Mouse (Mus musculus) embryo, embryonic 11 days (tissue): ENCODE results near the gene St13.
A peak's percentile ranks its signal among the peaks of the same experiment; 100 is the strongest.

ENCODE experiments used
- DNase-seq: peaks from one replicate; pipeline ENCODE4 v3.0.0-alpha.2; 2015

St13 gene

DNA sequence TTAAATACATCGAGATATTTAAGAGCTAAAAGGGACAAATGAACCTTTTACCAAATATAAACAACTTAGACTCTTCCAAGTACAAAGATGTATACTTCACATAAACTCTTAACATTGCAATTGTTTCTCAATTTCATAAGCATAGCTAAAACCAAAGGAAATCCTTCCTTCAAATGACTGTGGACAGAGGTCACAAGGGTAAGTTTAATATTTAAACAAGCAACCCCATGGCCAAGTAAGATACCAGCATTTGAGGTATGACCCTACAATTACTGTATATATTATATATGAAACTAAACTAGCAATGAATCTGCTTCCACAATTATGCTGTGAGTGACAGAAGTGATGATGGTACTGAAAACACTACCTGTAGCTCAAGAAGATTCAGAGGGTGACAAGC lies 35.6 kb downstream of the St13 start:
- DNase-seq: no peak

GRCm38 (mm10) chr15:81362501-81362900 lies 37.4 kb downstream of the St13 start:
- DNase-seq: no peak

GRCm38 (mm10) chr15:81361417-81362015 lies 38.4 kb downstream of the St13 start:
- no peak for DNase-seq

DNA sequence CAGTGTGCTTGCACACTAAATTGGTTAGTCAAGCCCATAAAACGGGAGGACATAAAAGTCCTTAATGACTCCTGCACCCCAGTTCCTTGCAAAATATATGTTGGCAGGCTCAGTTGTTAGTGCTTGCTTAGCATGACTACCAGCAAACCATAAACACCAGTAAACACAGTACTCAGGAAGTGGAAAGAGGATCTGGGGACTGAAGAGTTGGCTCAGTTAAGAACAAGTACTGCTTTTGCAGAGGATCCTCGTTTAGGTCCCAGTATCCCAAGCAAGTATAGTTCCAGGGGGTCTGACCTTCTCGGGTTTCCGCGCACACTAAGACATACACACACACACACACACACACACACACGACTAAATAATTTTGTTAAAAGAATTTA lies 38.9 kb downstream of the St13 start:
- no peak for DNase-seq

DNA sequence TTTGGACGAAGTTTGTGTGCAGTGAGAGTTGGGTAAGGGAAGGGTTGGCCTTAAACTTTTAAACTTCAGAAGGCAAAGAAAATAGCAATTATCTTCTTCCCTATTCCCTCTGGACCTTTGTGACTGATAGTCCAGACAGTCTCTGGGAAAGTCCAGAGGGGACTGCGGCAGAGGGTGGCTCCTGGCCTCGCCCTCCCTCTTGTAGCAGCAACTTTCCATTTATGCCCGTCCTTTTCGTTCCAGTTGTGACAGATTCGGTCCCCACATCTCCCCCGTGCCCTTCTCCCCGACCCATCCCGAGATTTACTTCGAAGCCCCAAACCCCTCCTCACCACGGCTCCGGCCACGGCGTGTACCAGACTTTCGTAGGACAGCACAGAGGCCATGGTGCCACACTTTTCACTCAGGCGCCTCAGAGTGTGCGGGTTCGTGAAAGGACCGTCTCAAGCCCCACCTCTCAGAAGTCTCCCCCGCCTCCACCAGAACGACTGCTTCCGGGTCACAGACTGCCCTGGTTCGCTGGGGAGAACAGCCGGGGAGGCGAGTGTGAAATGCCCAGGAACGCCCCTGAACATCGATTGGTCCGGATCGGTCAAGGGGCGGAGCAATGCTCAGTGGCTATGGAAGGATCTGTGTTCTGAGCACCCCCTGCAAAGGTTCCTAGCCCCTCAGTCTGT lies 39.4 kb downstream of the St13 start, which contains the start of gene Slc25a17:
Gene Slc25a17 (minus strand): TSS at position 468 of the 677 bp plus-strand sequence.
- DNase-seq: peak; percentile 98

DNA sequence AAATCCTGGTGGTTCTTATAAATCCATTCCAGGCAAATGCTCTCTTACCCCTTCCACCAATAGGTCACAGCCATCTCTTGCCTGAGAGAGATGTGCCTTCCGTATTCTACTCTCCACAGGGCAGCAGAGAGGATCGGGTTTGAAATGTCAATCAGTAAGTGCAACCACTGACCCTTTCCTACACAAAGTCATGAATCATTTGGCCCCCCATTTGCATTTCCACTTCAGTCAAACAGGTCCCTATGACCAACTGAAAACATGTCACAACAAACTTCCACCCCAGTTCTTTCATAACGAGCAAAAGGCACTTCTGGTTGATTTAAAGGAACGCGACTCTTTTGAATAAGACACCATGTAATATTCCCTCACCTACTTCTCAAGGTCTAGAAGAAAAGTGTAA lies 40.5 kb downstream of the St13 start:
- no peak for DNase-seq

DNA sequence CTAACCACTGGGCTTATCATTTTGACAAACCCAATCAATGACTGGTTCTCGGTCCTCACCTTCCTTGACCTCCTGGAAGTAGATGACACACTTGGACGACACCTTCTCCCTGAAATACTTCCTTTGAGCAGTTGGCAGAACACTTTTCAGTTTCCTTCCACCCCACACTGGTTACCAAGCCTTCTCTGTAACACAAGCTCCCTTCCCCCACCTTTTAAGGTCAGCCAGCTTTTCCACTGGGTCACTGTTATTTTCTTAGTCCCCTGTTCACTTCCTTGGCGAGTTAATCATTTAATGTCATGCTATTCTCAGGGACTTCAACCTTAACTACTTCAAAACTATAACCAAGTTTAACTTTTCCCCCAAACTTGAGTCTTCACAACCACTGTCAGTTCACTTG lies 40.9 kb downstream of the St13 start:
- DNase-seq: no peak

- DNase-seq: no peak
These were observed 42.9 kb downstream of the St13 start for GRCm38 (mm10) chr15:81356946-81357345.

DNA sequence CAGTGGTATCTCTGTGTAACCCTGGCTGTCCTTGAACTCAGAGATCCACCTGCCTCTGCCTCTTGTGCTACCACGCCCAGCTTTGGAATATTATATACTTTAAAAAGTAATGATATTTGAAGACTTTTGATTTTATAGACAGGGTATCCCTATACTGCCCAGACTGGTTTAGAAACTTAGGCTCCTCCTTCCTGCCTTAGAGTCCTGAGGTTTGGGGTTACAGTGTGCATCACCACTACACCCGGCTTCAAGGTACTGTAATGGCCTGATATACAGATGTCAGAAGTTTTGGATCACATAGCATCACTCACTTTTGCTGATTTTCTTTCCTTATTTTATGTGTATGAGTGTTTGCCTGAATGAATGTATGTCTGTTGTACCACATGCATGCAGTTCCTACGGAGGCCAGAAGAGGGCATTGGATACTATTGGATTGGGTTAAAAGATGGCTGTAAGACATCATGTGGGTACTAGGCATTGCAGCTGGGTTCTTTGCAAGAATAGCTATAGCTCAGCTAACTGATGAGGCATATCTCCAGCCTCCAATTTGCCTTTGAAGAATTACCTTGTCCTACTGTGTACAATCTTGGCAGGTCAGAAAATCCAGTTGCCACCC lies 44.6 kb downstream of the St13 start:
- DNase-seq: peak; percentile 66

DNA sequence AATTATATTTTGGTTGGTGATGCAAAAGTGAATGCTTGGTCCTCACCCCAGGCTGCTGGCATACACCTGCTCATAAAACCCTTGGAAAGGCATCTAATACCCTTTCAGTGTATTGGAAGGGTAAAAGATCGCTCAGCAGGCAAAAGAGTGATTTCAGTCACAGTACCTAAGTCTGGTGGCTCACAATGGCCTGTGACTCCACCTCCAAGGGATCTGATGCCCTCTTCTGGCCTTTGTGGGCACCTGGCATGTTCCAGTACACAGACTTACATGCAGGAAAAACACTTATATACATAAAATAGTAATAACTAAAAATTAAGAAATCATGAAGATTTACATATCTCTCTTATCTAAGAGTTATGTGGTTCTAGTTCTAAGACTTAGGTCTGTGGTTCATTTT lies 47.2 kb downstream of the St13 start:
- DNase-seq: no peak

DNA sequence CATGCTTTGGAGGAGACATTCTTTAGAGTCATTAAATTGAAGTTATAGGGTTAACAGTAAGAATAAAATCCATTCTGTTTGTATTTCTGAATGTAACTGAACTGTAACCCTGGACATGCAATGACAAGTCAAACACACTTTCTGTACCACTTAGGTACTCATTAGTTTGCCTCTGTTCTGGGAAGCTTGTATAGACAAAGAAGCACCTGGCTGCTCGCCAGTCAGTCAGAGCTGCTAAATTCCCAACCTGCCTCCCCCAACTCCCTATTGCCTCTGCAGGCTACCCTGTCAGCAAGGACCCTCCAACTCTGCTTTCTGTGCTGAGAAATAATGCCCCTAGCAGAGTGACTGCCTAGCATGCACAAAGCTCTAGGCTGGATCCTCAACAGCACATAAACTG lies 49.5 kb downstream of the St13 start:
- no peak for DNase-seq

GRCm38 (mm10) chr15:81348366-81348765 lies 51.5 kb downstream of the St13 start:
- no peak for DNase-seq

- no peak for DNase-seq
These were observed 52.4 kb downstream of the St13 start for GRCm38 (mm10) chr15:81347466-81347865.

DNA sequence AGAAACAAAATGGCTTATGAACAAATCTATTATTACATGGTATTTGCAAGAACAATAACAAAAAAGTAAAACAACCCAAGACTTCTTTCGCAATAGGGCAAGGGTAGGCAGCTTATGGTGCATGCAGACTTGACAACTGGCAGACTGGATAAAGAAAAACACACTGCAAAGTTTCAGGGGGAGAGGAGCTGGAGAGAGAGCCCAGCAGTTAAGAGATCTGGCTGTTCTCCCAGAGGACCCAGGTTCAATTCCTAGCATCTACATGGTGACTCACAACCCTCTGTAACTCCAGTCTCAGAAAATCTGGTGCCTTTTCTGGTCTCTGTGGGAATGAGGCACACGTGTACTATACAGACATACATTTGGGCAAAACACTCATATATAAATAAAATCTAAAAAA lies 58.5 kb downstream of the St13 start:
- no peak for DNase-seq

- no peak for DNase-seq
These were observed 60.7 kb downstream of the St13 start for GRCm38 (mm10) chr15:81339158-81339557.

GRCm38 (mm10) chr15:81336466-81336865 lies 63.4 kb downstream of the St13 start:
- DNase-seq: no peak

DNA sequence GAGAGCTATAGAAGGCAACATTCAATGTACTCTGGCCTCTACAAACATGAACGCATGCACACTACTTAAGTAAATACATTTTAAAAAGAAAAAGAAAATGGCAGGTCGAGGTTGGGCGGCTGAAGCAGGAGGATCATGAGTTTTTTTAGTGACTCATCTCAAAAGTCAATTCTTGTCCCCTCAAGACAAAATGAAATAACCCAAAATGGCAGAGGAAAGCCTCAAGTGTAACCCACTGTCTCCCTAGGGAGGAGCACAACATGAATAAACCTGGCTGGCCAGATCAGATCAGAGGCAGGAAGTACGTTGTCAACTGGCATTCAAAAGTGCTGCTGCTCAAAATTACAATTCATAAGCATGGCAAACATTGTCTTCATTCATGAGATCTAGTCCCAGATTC lies 67.4 kb downstream of the St13 start:
- DNase-seq: no peak

DNA sequence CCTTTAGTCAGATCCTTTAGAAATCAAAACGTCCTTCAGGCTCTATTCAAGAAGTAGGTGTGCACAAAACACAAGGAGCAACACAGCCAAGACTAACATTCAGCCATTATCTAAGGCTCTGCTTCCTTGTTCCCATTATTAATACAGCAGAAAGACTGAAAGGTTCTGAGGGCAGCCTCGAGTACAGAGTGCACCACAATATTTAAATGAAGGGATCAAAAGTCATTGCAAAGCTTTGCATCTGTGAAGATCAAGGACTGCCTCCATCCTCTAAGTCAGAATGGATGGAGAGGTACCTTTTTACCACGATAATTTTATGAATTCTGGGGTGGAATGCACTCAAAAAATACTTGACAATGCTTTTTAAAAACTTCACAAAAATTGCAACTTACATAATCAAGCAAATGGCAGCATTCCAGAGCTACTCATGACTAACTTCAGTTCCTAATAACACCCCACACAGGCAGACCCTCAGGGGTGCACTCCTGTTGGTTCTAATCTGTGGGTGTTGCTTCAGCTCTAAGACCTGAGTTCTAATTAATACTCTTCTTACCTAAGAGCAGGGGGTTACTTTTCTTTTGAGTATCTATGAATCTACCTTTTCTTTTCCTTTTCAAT lies 69.0 kb downstream of the St13 start:
- no peak for DNase-seq

DNA sequence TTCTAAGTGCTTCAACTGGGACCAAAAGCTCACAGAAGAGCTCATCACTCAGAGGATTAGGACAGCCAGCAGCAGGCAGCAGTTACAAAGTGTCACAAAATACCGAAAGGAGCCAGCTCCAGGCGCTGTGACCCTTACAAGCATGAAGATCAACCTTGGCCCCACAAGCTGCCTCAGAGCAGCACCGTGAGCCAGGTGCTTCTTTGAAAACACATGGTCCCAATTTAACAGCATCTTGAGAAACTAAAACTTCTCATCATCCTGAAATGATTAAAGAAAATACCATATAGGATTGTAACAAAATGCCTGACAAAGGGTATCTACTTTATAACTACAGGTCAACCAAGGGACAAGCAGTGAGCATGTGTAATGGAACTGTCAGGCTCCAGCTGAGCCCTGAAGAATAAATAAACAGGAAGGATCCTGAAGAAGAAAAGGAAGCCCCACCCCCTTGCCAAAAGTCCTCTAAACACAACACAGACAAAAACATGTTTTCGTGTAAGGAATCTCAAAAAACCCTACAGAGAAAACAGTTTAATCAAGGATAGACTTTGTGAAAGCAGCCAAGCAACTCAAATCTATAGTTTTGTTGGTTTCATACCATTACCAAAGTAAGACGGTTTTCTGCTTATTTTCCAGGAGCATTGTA lies 70.0 kb downstream of the St13 start:
- peak; percentile 55 for DNase-seq

GRCm38 (mm10) chr15:81327501-81327900 lies 72.4 kb downstream of the St13 start:
- DNase-seq: no peak

- DNase-seq: no peak
These were observed 74.9 kb downstream of the St13 start for GRCm38 (mm10) chr15:81324979-81325378.

DNA sequence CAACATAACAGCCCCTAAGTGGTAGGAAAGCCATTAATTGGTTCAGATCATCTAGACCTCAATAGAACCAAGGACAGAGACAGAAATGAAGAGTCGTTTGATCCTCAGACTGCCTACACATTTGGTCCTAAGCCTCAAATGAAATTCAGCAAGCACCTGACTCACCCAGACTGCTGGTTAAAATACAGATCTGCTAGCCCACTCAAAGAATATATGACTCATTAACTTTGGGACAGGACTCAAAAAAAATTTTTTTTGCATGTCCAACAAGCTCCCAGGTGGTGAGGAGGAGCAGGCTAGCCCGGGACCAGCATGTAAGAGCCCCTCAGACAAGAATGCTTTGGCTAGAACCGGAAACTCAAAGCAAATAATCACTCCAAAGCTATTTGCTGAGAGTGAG lies 79.7 kb downstream of the St13 start:
- no peak for DNase-seq

DNA sequence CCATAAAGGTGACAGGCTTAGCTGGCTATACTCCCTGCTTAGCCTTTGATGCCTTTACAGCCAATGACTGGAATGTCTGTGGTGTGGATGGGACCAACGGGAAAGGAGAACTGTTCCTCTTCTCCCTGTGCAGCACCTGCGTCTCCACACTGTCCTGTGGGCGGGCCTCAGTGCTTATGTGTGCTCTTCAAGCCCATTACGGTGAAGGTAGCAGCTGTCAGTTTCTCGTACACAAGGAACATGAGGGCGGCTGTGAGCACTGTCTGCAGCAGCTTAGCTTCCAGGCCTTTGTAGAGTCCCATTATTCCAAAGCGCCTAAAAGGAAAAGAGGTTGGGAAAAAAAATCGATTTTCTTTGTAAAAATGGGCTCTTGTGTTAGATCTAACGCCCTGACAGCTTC lies 80.4 kb downstream of the St13 start:
- DNase-seq: no peak

DNA sequence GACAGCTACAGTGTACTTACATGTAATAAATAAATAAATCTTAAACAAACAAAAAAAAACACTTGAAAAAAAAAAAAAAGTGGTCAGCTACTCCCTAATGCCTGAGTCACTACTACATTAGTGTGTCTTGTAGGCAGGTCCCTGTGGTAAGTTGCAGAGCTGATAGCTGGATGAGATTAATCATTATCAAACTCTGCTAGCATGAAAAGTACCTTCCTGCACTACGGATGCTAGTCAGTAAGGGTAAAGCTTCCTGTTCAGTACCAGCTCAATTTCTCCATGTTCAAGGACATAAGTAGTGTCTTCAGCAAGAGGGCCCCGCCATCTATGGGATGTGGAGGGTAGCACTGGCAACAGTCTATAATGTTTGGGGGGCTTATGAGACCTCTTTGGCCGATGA lies 85.9 kb downstream of the St13 start:
- no peak for DNase-seq
